Mouse (Mus musculus): ENCODE measurements around the gene Trit1.

Trit1 gene

DNA sequence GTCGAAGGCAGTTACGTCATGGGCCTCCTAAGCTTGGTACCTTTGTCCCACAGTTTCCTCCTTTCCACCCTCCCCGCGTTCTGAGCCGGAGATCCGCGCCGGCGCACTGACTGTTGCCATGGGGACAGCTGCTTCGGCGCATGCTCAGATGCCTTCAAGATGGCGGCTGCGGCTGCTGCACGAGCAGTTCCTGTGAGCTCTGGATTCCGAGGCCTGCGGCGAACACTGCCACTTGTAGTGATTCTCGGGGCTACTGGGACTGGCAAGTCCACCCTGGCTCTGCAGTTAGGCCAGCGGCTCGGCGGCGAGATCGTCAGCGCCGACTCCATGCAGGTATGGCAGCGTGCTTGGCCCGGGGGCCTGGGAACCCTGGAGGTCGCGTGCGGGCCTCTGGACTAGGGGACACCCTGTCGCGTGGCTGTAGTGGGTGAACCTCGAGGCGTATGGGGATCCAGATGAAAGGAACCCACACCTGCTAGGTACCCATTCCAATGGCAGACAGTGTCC is at the start of gene Trit1:
Trit1 (plus strand) TSS at position 147 of the 507 bp plus-strand sequence.
- peak; percentile 95 for DNase-seq (ENCODE audit: low read depth, low spot score)

DNA sequence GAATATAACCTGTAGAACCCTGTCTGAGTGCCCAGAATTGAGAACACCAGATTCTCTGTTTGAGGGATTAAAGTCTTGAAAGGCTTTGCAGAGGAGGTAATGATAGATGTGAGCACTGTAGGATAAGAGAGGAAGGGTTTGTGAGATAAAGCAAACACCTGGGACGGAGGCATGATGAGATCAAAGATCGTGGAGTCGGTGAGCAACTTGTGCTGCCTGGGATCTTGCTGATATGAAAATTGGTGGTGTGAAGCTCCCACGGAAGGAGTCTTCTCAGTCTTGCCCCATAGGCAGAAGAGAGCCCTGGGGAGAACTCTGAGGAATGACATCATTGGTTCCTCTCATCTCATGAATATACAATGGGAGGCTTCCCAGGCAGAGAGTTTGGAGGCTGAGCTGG is 48.3 kb upstream of the Trit1 start:
- no peak for DNase-seq (ENCODE audit: low read depth, low spot score)

DNA sequence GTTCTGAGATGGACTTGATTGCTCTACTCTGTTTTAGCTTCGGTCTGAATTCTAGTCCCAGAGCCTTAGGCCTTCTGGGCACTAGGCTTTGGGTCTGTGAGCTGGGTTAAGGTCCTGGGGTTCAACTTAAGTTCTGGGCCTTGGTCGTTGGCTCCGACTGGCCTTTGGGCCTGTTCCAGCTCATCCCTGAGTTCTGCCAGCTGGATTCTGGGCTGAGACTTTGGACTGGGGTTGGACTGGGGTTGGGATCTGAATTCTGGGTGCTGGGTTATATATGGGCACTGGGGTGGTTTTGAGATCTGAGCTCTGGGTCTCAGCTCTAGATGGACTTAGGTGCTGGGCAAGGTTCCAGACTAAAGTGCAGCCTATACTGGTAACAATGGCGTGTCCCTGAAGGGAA is 45.2 kb upstream of the Trit1 start:
- no peak for DNase-seq (ENCODE audit: low read depth, low spot score)

DNA sequence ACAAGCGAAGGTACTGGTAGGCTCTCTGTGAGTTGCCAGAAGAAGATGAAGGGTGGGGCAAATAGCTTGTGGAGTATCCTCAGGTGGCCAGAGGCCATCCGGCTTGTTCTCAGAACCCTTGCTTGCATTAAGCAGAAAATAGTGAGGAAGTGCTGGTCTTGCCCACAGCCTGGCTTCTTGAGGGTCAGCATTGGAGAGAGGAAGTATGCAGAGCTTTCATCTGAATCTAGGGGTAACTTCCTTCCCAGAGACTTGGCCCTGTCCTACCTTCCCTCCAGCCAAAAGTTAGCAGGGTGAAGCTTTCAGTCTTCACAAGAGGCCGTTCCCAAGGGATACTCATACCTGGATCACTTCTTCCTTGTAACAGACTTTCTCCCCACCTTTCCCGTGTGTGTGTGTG is 44.8 kb upstream of the Trit1 start:
- DNase-seq (ENCODE audit: low read depth, low spot score) = no peak

- DNase-seq (ENCODE audit: low read depth, low spot score) = no peak
These were observed 44.3 kb upstream of the Trit1 start for GRCm38 (mm10) chr4:122972056-122972455.

- no peak for DNase-seq (ENCODE audit: low read depth, low spot score)
These were observed 41.3 kb upstream of the Trit1 start for GRCm38 (mm10) chr4:122974976-122975520.

DNA sequence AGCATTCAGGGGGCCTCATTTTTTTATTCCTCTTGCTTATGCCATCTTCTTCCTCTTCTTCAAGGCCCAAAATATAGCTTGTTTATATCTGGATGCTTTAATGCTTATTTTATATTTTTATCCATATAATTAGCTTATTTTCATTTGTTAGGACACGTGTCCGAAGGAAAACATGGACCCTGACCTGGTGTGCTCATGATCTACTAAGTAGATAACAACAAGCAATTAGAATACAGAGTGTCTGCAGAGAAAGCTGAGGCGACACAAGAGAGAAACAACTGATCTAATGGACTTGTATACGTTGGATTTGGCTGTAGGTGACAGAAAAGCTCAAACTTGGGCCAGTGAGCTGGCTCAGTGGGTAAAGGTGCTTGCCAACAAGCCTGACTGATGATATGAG is 39.5 kb upstream of the Trit1 start:
- DNase-seq (ENCODE audit: low read depth, low spot score) = no peak

DNA sequence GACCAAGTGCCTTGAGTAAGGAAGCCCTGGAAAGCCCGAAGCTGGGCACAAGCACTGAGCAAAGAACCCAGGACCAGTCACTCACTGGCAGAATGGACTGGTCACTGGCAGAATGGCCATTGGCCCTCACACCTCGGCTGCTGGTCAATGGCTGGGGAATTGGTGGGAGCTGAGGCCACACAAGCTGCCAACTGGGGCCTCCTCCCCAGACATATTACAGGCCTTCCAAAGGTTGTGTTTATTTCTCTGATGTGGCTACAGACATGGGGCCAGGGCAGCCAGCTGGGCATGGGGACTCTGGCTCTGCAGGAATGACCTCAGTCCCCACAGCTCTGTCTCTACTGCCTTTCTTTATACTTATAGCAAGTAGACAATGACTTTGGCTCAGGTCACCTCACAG is 37.5 kb upstream of the Trit1 start:
- DNase-seq (ENCODE audit: low read depth, low spot score) = no peak

GRCm38 (mm10) chr4:122979826-122980225 is 36.6 kb upstream of the Trit1 start:
- no peak for DNase-seq (ENCODE audit: low read depth, low spot score)

GRCm38 (mm10) chr4:122980684-122981083 is 35.7 kb upstream of the Trit1 start:
- DNase-seq (ENCODE audit: low read depth, low spot score) = no peak

- DNase-seq (ENCODE audit: low read depth, low spot score) = no peak
These were observed 35.2 kb upstream of the Trit1 start for GRCm38 (mm10) chr4:122981238-122981637.

GRCm38 (mm10) chr4:122981930-122982329 is 34.5 kb upstream of the Trit1 start:
- peak; percentile 43 for DNase-seq (ENCODE audit: low read depth, low spot score)

- no peak for DNase-seq (ENCODE audit: low read depth, low spot score)
These were observed 33.9 kb upstream of the Trit1 start for GRCm38 (mm10) chr4:122982537-122982936.

GRCm38 (mm10) chr4:122983486-122984261 is 32.7 kb upstream of the Trit1 start:
- peak; percentile 49 for DNase-seq (ENCODE audit: low read depth, low spot score)

- DNase-seq (ENCODE audit: low read depth, low spot score) = peak; percentile 74
These were observed 31.3 kb upstream of the Trit1 start for GRCm38 (mm10) chr4:122985110-122985509.

DNA sequence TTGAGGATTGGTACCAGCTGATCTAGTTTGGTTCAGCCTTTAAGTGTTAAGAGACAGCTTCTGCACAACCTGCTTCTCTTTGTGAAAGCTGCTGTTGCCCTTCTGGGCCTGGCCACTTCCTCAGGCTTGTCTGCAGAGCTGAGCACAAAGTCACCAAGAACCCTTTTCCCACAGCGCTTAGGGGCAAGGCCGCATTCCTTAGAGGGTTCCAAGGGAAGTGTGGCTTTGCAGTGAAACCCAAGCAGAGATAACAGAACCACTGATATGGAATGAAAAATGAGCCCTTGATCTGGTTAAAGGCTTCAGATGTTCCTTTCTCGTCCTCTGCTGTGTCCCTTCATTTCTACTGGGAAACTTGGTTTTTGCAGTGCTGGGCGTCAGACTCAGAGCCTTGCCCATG is 29.0 kb upstream of the Trit1 start:
- DNase-seq (ENCODE audit: low read depth, low spot score) = no peak

GRCm38 (mm10) chr4:122988004-122988403 is 28.4 kb upstream of the Trit1 start:
- DNase-seq (ENCODE audit: low read depth, low spot score) = peak; percentile 72

- DNase-seq (ENCODE audit: low read depth, low spot score) = no peak
These were observed 25.2 kb upstream of the Trit1 start for GRCm38 (mm10) chr4:122991177-122991576.

DNA sequence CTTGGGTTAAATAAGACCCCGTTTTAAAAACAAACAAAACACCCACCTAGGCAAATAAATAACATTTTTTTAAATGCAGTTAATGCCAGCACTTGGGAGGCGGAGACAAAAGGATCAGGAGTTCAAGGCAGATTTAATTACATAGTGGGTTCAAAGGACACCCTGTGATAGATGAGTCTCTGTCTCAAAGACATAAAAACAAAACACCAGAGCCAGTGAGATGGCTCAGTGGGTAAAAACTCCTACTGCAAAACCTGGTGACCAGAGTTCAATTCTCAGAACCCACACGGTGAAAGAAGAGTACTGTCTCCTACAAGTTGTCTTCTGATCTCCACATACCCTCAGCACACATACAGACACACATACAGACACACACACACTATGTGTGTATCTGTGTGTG is 24.1 kb upstream of the Trit1 start:
- no peak for DNase-seq (ENCODE audit: low read depth, low spot score)

DNA sequence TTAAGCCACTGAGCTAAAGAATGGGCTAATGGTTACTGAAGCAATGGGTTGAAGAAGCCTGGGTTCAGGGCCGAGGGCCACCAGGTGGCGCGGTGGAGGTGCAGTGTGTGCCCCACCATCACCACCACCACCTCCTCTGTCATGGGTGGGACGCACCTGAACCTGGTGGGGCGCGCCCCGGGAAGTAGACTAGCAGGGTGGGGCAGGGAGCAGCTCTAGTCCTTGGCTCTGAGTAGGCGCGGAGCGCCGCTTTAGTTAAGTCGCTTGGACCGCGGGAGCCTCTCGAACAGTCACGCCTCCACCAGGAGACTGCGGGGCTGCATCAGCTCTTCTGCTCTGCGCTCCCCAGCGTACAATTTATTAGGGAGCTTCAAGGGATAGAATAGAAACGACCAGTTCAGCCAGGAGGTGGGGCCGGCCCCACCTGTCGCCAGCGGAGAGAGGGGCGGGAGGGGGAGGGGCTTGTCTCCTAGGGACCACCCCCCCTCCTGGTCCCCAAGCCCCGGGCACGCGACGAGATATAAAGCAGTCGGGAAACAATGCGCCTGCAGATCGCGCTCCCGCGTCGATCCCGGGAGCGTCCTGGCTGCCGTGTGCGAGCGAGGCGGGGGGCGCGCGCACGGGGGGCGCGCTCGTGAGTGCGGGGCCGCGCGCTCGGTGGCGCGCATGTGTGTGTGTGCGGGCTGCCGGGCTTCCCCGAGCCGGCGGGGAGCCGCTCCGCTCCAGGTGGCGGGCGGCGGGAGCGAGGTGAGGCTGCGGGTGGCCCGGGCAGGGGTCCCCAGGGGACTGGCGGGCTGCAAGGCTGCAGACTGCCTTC is 20.8 kb upstream of the Trit1 start, which contains the start of gene Mycl:
Mycl (plus strand) TSS at position 249 of the 817 bp plus-strand sequence.
- DNase-seq (ENCODE audit: low read depth, low spot score) = peak; percentile 94

- DNase-seq (ENCODE audit: low read depth, low spot score) = no peak
These were observed 20.2 kb upstream of the Trit1 start for GRCm38 (mm10) chr4:122996221-122996617.
